Mouse (Mus musculus): Measurements from ENCODE around the gene Cdc42se1.

- TF ChIP-seq CTCF (IDR thresholded peaks at IDR 0.05; ENCODE audit: insufficient read depth, low read depth, low read length) (no peak), POLR2A (IDR thresholded peaks at IDR 0.05; ENCODE audit: insufficient read depth, low read depth, low read length) (no peak)
These were observed 5.5 kb upstream of the Cdc42se1 start for GRCm38 (mm10) chr3:95223041-95223440.
